Mouse (Mus musculus) liver, embryonic 18 days (tissue): ENCODE data around the gene Sp2. TPM values are rescaled to one million over a fixed set of nuclear protein-coding genes. Genes with fewer than 3 reads are reported as not detected.

Experiments used
- polyA plus RNA-seq: library from polyadenylated mRNA; depleted of rRNA; stranded (reverse); fragments of >200 nt; gene quantifications from 2 replicates; pipeline ENCODE4 v1.2.3, GENCODE M21; 2012; rRNA removed

Sp2 gene
- polyA plus RNA-seq, result 3.7 and 4.7 TPM in 2 replicates

DNA sequence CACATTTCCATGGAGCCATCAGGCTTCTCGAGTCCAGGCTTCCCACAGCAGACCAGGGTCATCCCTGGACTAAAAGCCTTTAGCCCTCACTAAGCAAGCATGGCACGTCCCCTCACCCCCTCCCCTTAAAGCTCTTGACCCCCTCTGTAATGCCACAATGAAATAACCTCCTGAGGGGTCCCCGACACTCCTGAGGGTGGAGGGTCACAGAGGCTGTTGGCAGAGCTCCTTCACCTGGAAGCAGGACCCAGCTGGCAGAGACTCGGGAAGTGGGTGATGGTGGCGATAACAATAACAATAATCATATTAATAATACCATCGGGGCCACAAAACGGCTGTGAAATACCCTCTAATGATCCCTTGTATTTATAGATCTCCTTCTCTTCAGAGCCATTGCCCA, at the start of gene Sp2:
Sp2 (minus strand) TSS at position 101 of the 400 bp plus-strand sequence.

GRCm38 (mm10) chr11:97029686-97030417, 47.1 kb upstream of the Sp2 start, which contains the start of gene Scrn2:
Scrn2 (plus strand) TSS chr11:97029938.

GRCm38 (mm10) chr11:97013121-97013670, 30.4 kb upstream of the Sp2 start, which contains the start of gene Sp6:
Sp6 (plus strand) TSS chr11:97013394.

GRCm38 (mm10) chr11:96943746-96944304, 38.9 kb downstream of the Sp2 start, which contains the start of gene Pnpo:
Pnpo (minus strand) TSS chr11:96943986.

DNA sequence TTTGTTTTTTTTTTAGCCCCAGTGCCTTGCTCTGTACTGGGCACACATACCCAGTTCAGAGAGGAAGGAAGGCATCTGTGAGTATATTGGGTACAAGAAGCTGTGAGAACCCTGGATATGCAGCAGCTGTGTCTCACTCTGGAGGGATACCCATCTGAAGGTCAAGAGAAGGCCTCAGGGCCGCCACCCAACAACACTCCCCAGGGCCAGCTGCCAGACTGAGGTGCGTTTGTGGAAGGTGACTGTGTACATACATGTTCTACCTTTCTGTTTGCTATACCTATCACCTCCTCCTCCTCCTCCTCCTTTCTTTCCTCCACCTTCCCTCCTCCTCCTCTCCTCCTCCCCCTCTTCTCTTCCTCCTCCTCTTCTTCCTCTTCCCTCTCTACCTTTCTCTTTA, 54.7 kb downstream of the Sp2 start, which contains the start of gene Prr15l:
Prr15l (plus strand) TSS at position 17 of the 400 bp plus-strand sequence.

DNA sequence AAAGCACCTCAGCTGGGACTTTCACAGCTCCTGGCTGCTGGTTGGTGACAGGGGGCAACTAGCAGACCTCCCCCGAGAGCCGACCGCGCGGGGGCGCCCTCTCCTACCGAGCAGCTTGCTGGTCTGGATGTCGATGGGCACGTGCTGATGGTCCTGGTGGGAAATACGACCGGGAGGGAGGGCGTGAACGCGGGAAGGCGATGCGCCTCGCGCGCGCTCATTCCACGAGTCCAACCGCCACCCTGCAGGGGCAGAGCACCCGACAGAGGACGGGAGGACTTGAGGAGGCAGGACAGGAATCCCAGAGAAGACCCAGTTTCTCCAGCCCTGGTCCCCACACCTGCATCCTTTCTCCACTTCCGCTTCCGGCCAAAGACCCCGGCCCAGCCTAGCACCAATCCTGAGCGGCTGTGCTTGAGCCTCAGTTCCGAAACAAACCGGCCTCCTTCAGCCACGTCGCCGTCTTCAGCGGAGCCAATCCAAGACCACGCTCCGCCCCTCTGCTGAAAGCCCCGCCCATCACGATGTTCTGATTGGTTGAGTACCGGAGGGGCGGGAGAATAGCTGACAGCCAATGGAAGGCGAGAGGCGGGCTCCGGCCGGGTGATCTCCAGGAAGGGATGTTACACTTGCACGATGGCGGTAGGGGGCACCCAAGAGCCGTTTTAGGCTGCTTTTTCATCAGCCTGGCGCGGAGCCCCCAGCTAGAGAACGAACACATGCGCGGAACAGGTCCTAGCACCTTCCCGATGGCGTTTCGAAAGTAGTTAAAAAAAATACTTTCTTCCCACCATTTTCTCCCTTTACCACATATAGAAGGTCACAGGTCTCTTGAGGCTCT, 66.5 kb downstream of the Sp2 start, which contains the start of gene Cdk5rap3:
Cdk5rap3 (minus strand) TSS at position 453 of the 841 bp plus-strand sequence.

Other genes starting within 250 kb of the Sp2 start
- 6.7 and 8.0 TPM in 2 replicates for gene Snx11, start 205.4 kb downstream of the Sp2 start, polyA plus RNA-seq
- 19.5 TPM in 2 replicates for gene Cbx1, start 193.8 kb downstream of the Sp2 start, polyA plus RNA-seq
- 20.4 and 22.6 TPM in 2 replicates for gene Nfe2l1, start 153.0 kb downstream of the Sp2 start, polyA plus RNA-seq
- 21.7 and 23.8 TPM in 2 replicates for gene Copz2, start 133.1 kb downstream of the Sp2 start, polyA plus RNA-seq
- 26.9 and 29.8 TPM in 2 replicates for gene Cdk5rap3, start 66.5 kb downstream of the Sp2 start, polyA plus RNA-seq
- 2.3 and 4.5 TPM in 2 replicates for gene Prr15l, start 54.9 kb downstream of the Sp2 start, polyA plus RNA-seq
- gene Pnpo, start 39.0 kb downstream of the Sp2 start, polyA plus RNA-seq, result 166 and 170 TPM in 2 replicates
- 0.08 and 0.10 TPM in 2 replicates for gene Sp6, start 30.4 kb upstream of the Sp2 start, polyA plus RNA-seq
- gene Scrn2, start 47.0 kb upstream of the Sp2 start, polyA plus RNA-seq, result 10.3 and 10.8 TPM in 2 replicates
- gene Lrrc46, start 58.4 kb upstream of the Sp2 start, polyA plus RNA-seq, result 0.25 and 0.51 TPM in 2 replicates
- 32.0 and 32.1 TPM in 2 replicates for gene Mrpl10, start 58.6 kb upstream of the Sp2 start, polyA plus RNA-seq
- gene Osbpl7, start 67.7 kb upstream of the Sp2 start, polyA plus RNA-seq, result 2.2 and 2.6 TPM in 2 replicates
- gene Tbx21, start 132.4 kb upstream of the Sp2 start, polyA plus RNA-seq, result 0.08 and 0.14 TPM in 2 replicates
- 3.7 and 4.6 TPM in 2 replicates for gene Tbkbp1, start 168.5 kb upstream of the Sp2 start, polyA plus RNA-seq
- 36.6 and 37.9 TPM in 2 replicates for gene Kpnb1, start 204.9 kb upstream of the Sp2 start, polyA plus RNA-seq